Mouse (Mus musculus) thymus, postnatal 10 days (tissue): Measurements from ENCODE around the gene Zfp948.
"Not testable (repeated sequence)": the region's sequence is repeated elsewhere in the genome, so short reads cannot be mapped to it uniquely, and the experiment has no call there.

Source experiments
- DNase-seq, 2 experiments: peaks; one replicate each; pipeline ENCODE4 v3.0.0; 2021; ENCODE audit warnings: low spot score in 2 of 2

Gene Zfp948

DNA sequence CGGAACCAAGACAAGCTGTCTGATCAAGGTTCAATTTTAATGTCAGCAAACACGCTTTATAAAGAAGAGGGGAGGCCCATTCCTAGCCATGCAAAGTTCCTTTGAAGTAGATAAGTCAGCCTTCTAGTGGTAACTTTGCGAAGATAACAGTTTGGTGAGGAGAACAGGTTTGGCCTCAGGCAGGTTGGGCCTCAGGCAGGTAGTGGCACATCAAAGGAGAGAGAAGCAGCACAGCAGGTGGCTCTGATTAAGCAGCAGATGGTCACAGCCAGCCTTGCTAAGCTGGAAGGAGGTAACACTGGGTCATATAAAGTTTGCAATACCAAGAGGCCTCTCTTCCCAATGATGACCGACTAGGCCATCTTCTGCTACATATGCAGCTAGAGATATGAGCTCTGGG lies 69.0 kb downstream of the Zfp948 start:
- DNase-seq, result not testable (repeated sequence)
